Mouse (Mus musculus) small intestine, adult 10 weeks (tissue): ENCODE data around the gene Calhm5. TPM values are rescaled to one million over a fixed set of nuclear protein-coding genes. Genes with fewer than 3 reads are reported as not detected.

Source experiments
- polyA plus RNA-seq: library from polyadenylated mRNA; stranded (reverse); fragments of 350-450 nt; fragmentation: Illumina TruSeq; extraction: RNeasy Lipid Tissue Mini Kit (QIAGEN cat#74804); gene quantifications from one replicate; pipeline ENCODE4 v1.2.3, GENCODE M21; 2014; ENCODE audit warnings: low replicate concordance

The Calhm5 gene
- polyA plus RNA-seq, result 1.6 TPM

GRCm38 (mm10) chr10:34096418-34096883 lies at the start of gene Calhm5:
Gene Calhm5 (minus strand): TSS chr10:34096519.

GRCm38 (mm10) chr10:34127392-34128378 lies 31.4 kb upstream of the Calhm5 start, which contains the start of gene Calhm6:
Gene Calhm6 (minus strand): TSS chr10:34127984.

GRCm38 (mm10) chr10:34044210-34044609 lies 52.1 kb downstream of the Calhm5 start, which contains the start of gene Calhm4:
Gene Calhm4 (minus strand): TSS chr10:34044310.

Other genes with a start within 250 kb of the Calhm5 start
- gene Sult3a1, start 238.8 kb downstream of the Calhm5 start, polyA plus RNA-seq, result not detected
- gene Rsph4a, start 191.4 kb downstream of the Calhm5 start, polyA plus RNA-seq, result 0.63 TPM
- 67.4 TPM for gene Zup1, start 145.2 kb downstream of the Calhm5 start, polyA plus RNA-seq
- gene Rwdd1, start 76.9 kb downstream of the Calhm5 start, polyA plus RNA-seq, result 155 TPM
- not detected for gene Trappc3l, start 58.9 kb downstream of the Calhm5 start, polyA plus RNA-seq
- not detected for gene Calhm4, start 52.2 kb downstream of the Calhm5 start, polyA plus RNA-seq
- 3.3 TPM for gene Calhm6, start 31.5 kb upstream of the Calhm5 start, polyA plus RNA-seq
- 4.8 TPM for gene Dse, start 111.2 kb upstream of the Calhm5 start, polyA plus RNA-seq
- gene Tspyl1, start 185.7 kb upstream of the Calhm5 start, polyA plus RNA-seq, result 50.7 TPM
- gene Tspyl4, start 200.9 kb upstream of the Calhm5 start, polyA plus RNA-seq, result 14.1 TPM